Mouse (Mus musculus) monocyte, adult 2 months (primary cell): ENCODE results near the gene Defb28.

Source experiments
- DNase-seq, 2 experiments: peaks; one replicate each; pipeline ENCODE4 v3.0.0; 2022; ENCODE audit warnings: low spot score in 2 of 2, low read depth in 1 of 2

Gene Defb28

DNA sequence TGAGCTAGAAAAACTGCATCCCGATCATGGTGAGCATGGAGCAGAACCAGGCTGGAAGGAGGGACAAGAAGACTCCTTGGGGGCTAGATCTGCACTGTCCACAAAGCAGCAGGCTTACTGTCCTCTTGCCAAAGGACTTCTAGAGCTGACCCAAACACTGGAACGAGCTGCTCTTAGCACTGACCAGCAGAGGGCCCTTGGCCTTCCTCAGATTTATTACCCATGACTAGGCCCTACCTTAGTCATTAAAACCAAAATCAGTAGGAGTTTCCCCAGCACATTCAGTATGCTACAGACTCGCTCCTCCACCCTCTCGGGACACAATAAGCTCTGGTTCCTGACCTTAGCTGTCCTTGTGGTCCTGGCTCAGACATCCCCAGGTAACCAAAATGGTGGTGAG lies at the start of gene Defb28:
Gene Defb28 (plus strand): TSS at position 275 of the 400 bp plus-strand sequence.
- no peak for DNase-seq

DNA sequence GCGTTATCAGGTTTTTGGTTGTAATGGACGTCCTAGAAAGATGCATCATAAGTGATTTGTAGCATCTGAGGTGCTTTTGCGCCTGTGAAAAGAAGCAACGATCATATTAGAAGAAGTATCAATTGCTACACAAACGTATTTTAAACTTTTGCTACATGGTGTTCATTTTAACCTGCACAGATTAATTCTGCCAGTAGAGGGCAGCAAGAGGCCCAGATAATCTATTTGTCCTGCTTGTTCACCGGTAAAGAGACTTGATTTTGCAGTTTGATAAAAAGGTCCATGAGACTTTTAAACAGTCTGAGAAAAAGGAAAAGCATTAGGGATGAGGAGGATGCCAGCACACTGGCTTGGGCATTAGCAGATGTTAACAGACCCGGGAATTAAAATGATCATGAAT lies 47.1 kb upstream of the Defb28 start:
- DNase-seq: no peak

DNA sequence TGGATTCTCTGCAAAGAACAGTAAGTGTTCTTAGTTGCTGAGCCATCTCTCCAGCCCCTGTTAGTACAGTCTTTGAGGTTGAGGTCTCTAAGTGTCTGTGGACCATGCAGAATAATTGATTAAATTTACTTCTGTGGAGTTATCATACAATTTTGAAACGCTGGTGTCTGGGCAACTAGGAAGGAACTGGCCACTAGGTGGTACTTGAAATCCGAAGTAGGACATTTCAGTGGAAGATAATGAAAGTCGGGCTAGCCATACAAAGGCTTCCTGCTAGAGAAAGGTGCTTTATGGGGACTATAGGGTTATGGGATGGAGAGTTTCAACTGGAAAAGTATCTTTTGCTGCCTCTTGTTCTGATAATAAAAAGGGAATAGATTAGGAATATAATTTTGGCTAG lies 45.6 kb upstream of the Defb28 start:
- DNase-seq: no peak

DNA sequence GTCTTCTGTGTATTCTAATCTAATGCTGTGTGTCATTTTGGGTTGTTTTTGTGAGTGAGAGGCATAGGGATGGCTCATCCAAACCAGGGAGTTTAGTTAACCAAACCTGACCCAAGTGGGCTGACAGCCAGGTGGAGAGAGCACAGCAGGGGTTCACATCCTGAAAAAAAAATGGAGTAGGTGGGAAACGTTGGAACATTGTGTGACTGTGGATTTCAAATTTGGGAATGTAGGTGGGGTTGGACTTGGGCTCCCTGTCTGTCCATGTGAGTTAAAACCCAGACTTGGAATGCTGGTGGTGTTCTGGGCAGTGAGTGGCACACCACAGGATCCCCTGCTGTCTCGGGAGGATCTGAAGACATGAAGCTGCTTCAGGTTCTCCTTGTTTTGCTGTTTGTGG lies 41.3 kb upstream of the Defb28 start, which contains the start of gene Defb20:
Gene Defb20 (plus strand): TSS at position 301 of the 400 bp plus-strand sequence.
- DNase-seq: no peak

DNA sequence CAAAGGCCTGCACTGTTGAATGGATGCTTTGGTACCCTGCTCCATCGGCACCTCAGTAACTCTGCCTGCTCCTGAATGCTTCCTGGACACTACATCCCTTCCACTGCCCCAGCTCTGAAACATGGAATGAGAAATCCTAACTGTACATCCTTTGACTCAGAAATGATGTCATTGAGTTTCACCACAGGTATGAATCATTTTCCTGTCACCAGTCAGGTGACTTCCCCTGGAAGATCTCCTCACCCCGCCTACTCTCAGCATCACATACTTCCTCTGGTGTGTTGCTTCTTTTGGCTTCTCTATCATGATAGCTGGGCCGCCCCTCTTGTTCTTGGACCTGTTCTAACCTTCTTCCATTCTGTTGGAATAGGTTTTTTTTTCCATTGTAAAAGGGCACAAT lies 37.2 kb upstream of the Defb28 start:
- no peak for DNase-seq

DNA sequence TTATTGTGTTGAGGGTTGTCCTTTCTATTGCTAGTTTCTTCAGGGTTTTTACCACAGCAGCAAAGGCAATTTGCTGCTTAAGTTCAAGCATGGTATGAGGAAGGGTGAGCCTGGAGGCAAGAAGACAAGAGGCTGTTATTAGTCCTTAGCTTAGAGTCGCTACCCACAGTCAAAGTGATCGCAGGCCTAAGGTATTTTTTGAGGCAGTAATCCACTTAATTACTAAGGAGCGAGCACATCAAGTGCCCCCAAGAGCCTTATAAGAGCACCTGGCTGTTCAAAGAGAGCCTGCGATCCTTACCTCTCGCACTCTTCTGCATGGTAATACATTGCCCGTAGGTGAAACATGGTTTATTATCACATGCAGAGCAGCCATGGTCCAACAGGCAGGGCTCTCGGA lies 36.3 kb upstream of the Defb28 start:
- no peak for DNase-seq

DNA sequence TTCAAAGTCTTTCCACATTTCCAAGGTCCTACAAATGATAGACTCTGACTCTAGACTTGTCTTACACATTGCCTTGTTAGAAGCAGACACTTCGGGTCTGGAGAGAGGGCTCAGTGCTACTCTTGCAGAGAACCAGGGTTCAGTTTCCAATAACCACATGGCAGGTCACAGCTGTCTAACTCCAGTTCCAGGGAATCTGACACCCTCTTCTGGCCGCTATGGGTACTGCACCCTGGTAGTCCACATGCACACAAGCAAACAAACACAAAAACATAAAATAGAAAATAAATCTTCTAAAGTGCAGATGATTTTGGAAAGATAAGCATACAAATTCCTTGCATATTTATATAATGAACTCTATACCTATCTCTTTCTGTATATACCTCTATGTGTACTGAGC lies 31.0 kb upstream of the Defb28 start:
- DNase-seq: no peak

DNA sequence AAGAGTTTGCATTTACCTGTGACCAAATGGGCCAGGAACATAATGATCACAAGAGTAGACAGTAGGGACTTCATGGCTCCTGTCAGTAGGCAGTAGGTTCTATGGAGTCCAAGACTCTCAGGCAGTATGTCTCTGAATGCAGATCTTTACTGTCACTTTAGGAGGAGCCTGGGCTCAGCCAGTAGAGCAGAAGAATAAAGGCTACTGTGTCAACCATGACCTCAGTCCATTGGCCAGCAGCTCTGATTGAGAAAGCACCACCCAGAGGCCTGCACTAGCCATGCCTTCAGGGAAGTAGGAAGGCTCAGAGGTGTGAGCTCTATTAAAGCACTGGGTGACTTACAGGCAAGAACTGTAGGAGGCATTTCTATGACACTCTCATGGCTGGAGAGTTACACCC lies 28.0 kb upstream of the Defb28 start, which contains the start of gene Defb22:
Gene Defb22 (minus strand): TSS at position 101 of the 400 bp plus-strand sequence.
- DNase-seq: no peak

DNA sequence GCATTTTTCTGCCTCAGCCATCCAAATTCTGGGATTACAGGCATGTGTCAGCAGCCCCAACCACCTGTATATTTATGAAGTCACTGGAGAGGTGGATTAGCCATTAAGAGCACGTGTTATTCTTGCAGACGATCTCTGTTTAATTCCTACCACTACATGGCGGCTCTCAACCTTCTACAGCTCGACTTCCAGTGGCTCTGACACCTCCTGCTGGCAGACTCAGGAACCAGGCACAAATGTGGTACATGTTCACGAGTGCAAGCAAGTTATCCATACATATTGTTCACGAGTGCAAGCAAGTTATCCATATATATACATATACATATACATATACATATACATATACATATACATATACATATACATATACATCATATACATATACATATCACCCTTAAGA lies 24.9 kb upstream of the Defb28 start:
- no peak for DNase-seq

DNA sequence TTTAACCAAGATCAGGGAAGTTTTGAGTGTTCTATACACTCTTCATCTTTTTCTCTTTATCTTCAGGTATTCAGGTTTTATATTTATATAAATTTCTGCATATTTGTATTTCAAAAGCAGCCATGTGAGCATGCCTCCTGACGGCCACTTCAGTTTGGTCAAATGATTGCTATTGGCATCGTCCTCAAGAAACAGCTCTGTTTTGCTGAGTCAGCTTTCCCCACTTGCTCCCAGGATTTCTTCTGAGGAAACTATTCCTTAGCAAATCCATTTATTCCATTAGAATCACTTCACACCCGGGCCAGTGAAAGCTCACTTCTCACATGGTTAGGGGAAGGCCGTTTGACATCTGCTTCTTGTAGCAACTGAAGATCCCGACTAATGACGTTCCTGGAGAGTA lies 20.0 kb upstream of the Defb28 start:
- no peak for DNase-seq

DNA sequence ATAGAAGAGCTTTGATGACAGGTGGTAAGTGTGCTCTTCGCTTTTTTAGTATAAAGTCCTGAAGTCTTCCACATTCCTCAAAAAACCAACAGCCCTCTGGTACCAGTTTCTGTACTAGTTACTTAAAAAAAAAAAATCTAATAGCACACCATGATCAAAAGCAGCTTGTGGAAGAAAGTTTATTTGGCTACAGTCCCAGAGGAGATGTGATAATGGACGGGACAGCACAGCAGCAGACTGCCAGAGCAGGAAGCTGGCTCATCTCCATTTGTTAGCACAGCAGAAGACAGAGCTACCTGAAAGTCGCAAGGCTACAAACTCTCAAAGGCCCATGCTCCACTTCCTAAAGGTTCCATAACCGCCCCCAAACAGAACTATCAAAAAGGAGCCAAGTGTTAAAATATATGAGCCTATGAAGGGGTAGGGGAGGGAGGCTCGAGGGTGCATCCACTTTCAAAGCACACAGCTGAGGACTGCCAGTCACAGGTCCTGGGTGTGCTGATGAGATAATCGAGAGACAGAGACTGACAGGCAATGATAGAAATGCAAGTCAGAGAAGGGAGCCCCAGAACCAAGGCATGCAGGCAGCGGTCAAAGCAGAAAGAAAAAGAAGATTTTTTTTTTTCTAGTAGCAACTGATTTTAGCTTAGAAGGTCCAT lies 17.7 kb upstream of the Defb28 start:
- no peak for DNase-seq

DNA sequence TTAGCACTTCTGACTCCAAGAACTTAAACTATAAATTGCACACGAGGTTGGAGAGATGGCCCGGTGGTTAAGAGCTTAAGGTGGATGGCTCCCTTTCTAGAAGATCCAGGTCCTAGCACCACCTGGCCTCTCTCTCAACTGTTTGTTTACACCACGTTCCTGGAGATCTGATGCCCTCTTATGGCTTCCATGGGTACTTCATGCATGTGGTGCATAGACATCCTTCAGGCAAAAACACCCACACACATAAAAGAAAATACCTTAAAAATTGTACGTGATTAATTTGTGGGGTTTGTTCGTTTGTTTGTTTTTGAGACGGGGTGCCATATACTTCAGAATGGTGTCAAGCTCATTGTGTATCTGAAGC lies 17.2 kb upstream of the Defb28 start:
- no peak for DNase-seq

DNA sequence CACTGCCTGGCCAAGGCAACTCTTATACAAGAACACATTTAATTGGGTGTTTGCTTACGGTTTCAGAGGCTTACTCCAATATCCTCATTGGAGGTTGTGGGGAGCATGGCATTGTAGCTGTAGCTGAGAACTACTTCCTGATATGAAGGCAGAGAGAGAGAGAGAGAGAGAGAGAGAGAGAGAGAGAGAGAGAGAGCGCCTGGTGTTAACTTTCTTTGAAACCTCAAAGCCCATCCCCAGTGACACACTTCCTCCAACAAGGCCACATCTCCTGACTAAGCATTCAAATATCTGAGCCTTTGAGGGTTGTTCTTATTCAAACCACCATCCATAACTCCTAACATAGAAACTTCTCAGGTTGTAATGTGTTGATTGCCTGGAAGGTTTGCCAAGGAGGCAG lies 14.1 kb upstream of the Defb28 start:
- DNase-seq: no peak

DNA sequence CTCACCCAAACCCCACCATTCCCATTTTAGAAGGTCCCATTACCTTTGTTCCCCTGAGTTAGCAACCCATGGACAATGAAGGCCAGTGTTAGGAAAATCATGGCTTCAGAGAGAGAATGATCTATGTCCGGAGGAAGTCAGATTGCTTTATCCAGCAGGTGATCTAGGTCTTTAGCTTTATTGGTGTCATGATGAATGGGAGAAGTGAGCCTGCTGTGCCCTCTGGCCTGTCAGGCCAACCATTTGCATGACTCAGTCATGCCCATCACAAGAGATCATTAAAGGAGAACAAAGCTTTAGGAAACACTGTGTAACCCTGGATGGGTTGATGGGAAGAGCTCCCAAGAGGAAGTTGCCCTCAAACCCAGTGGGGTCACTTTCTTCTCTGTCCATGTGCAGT lies 6.5 kb upstream of the Defb28 start, which contains the start of gene Defb26:
Gene Defb26 (minus strand): TSS at position 101 of the 400 bp plus-strand sequence.
- DNase-seq: no peak

DNA sequence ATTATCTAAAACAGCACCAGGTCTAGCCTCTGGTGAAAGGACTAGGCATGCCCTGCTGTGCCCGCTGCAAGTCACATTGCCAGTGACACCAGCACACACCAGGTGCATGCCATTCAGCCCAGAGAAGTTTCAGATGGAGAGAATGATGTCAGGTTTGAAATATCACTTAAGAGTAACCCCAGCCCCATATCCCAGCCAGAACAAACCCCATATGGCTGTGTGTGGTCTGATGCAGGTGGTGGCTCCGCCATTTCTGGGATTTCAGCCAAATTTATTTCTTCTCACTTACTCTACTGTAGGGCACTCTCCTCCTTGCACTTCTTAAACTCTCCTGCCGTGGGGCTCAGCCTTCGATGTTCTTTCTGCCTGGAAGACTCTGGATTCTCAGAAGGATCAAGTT lies 2.0 kb upstream of the Defb28 start:
- no peak for DNase-seq

DNA sequence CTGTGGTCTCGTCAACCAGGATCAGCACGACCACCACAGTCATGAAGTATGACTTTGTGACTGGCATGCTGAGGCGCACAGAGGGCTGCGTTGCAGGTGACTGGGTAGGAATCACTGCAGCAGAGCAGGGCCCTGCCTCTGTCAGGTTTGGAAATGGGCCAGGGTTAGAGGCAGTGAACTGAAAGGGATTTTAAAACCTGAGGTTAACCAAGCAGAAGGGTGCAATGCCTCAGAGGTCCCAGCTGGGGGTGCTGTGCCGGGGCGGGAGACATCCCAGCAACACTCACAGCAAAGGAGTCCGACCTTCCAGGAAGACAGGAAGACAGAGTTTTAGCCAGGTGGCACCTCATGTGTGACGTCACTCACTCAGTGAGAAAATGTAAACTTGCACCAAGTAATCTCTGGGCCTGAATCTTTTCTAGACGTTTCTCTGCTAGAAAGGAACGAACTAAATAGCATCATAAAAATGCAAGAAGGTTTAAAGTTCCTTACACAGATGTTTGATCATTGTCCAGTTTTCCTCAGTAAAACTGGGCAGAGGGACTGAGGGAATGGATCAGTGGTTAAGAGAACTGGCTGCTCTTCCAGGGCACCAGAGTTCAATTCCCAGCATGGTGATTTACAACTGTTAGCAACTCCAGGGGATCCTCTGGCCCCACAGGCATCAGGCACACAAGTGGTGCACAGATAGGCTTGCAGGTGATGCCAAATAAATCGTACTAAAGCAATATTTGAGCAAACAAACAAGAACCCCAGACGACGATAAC lies 22.1 kb downstream of the Defb28 start, which contains the start of gene Defb29:
Gene Defb29 (minus strand): TSS at position 155 of the 767 bp plus-strand sequence.
- DNase-seq: no peak

DNA sequence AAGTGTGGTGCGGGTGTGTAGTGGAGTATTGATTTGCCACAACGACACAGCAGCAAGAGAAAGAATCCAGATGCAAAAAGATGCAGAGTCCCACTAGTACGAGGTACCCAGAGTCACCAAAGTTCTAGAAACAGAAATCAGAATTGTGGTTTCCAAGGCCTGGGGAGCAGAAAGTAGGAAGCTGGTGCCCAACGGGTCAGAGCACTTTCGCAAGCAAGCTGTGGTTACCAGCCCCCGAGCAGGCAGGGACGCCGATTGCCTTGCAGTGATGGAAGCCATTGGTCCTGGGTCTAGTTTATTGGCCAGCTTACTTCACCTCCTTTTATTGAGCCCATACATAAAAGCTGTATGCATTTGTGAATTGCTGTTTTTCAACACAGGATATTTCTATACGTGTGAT lies 23.9 kb downstream of the Defb28 start:
- DNase-seq: peak; percentile 3 to 16

DNA sequence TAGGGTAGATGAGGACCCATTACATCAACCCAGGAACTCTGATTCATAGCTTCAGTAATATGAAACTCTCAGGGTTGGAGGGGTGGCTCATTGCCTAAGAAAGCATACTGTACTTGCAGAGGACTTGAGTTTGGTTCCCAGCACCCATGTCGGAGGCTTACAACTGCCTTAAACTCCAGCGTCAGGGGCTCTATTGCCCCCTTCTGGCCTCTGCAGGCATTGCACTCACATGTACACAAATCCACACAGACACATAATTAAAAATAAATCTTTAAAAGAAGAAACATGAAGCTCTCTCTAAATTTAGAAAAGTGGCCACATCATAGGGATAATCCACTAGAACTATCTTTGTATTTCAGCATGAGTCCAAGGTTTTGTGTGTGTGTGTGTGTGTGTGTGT lies 24.8 kb downstream of the Defb28 start:
- no peak for DNase-seq

DNA sequence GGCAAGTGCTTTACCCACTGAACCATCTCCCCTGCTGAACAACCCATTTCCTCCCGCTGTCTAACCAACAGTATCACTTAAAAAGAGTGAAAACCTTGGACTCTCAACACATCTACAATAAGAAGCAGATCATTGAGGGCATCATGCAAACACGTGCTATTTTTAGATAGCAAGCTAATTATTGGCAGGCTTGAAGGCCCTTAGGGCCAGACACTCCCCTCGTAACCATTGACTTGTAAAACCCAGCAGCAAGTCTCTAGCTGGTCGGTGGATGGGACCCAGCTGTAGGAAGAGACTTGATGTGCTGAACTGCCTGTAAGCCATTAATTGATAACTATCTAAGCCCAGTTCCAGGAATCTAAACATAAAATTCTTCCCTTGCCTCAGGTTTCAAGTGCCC lies 25.4 kb downstream of the Defb28 start:
- DNase-seq: no peak

DNA sequence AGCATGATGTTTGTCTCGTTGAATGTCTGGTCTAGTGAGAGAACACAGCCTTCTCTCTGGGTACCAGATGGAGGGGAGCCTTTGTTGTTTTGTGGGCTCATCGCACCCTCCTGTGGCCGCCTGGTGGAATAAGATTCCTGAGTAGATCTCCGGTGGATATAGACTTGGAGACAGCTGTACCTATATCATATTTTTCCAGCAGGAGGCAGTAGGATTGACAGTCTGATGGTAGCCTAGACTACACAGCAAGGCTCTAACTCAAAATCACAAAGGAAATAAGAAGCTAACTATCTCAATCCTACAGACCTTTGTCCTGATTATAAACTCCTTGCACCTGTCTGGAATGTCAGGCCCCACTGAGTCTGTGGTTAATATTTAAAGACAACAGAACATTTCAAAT lies 26.6 kb downstream of the Defb28 start:
- no peak for DNase-seq

DNA sequence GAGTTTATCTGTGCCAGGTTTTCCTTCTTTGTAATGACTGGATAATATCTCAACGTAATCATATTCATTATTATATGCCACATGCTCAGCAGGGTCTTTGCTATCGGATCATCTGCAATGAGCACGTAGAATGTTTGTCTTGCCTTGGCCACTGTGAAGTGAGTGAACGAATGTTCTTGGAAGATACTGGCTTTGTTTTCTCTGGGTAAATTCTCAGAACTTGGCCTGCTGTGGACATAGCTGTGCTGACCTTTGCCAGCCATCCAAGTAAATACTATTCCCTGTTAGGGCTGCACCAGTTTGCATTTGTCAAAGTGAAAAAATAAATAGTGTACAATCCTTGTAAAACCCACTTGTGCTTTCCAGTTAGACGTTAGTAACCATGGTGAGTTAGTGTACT lies 30.1 kb downstream of the Defb28 start:
- DNase-seq: no peak

DNA sequence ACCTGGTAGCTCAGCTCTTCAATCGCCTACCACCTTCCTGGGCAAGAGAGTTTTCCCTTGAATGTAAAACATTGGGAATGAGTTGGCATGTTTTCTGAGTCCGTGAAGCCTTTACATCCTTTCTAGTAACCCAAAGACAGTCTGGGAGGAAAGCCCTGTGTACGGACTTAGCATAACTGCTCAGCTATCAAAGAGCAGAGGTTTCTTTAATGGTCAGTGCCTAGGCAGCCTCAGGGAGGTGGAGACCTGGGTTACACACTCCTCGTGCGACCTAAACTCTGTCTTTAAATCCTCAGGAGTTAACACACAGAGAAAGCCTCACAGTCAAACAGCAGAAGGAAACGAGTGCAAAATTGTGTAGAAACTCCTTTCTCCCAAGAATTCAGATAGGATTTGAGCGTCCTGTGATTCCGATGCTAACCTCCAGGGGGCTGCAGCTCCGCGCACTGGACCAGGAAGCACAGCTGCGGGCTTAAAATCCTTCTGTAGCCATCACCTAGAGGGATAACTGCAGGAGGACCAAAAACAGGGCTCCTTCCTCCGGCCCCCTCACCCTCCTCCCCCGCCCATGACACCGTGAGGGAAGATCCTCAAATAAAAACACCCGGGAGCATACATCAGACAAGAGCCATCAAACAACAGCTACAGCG lies 35.8 kb downstream of the Defb28 start:
- DNase-seq: no peak
